Comparison of ENCODE assay signal across 5 mouse cellular contexts in genomic region chr1:153407641-153408040, GRCm38 (mm10). TPM values are rescaled to one million over a fixed set of nuclear protein-coding genes. Genes with fewer than 3 reads are reported as not detected.
"Had no signal": no experiment of that assay in that cellular context is flagged by ENCODE, and none has a peak within 500 bp of the region (broad histone marks: within the 10 kb centered on the region; RNA-seq: fewer than 3 reads in every experiment).

No protein-coding gene starts in this region.

RNA-seq across cellular contexts. Expression of gene Shcbp1l, which starts 17.3 kb away (rescaled TPM):
- polyA plus RNA-seq: heart, embryonic 15.5 days; heart, postnatal 0 days; intestine, embryonic 16.5 days; large intestine, adult 2 months; liver, adult 2 months had no signal
